Comparison of ENCODE assay signal across 8 mouse cellular contexts in the genomic region with DNA sequence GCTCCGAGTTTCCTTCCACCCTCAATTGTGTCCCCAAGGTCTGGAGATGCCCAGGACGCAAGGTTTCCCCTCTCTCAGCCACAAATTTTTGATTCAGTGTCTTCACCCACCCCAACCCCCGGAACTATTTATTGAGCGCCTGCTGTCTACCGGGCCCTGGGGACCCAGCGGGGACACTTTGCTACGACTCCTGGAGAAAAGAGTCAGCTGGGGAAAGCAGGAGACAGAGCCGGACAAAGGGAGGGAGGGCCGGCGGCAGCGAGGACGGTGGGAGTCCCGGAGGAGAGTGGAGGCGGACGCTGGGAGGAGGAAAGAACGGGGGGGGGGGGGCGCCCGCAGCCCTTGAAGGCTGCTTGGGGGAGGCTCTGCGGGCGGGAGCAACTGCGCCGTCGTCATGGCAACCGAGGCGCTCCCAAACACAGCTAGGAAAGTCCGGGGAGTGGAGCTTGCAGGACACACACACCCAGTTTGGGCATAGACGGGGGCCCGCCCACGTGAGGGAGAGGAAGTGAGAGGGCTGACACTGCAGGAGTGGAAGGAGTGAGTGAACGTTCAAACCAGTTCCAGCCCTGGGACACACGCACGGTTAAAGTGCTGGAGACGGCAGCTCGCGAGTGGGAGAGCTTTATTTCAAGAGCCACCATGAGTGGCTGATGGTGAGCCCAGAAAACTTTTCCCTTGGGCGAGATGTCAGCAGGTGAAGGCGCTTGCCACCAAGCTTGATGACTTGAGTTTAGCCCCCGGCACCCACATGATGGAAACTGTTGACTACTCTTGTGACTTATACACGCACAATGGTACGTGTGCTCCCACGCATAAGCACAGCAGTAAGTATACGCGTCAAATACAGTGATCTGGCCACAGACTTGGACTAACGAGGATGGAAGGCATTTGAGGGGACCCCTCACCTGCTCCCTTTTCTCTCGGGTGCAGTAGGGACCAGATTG. TPM values are rescaled to one million over a fixed set of nuclear protein-coding genes. Genes with fewer than 3 reads are reported as not detected.
DNase-seq lines count a peak whose midpoint lies in the region; ATAC-seq and TF ChIP-seq lines count a peak whose summit lies in the region.

No protein-coding gene starts in this region.

- DNase-seq in layer of hippocampus, adult 11-12 months (ENCODE audit: low spot score), result peak; percentile 92
- DNase-seq in layer of hippocampus, adult 9-10 months (ENCODE audit: low spot score), result no peak
- DNase-seq in heart, adult 18-20 months, result peak; percentile 92 to 97
- peak; percentile 92 for DNase-seq in kidney, adult 11 months
- peak; percentile 93 for DNase-seq in limb, embryonic 14.5 days (ENCODE audit: low spot score)
- peak; percentile 86 to 90 for DNase-seq in spleen, adult 2 months (ENCODE audit: low read depth in 1 of 2, low spot score in 2 of 2)

- peaks cover 40% of the 10 kb centered on the region for H3K4me1 ChIP-seq in embryonic facial prominence, embryonic 12.5 days
- peaks cover 33% of the 10 kb centered on the region for H3K4me1 ChIP-seq in limb, embryonic 14.5 days (ENCODE audit: control insufficient read depth, insufficient read depth, low read length)
- peaks cover 59% of the 10 kb centered on the region for H3K4me1 ChIP-seq in midbrain, embryonic 15.5 days
- peaks cover 18% of the 10 kb centered on the region for H3K4me1 ChIP-seq in spleen, adult 2 months (ENCODE audit: control insufficient read depth, insufficient read depth, insufficient read length)

- H3K27ac ChIP-seq in embryonic facial prominence, embryonic 12.5 days, result peak overlapping the region; percentile 98
- peak overlapping the region; percentile 99 for H3K27ac ChIP-seq in limb, embryonic 14.5 days (replicated peaks; ENCODE audit: low read depth, low read length)
- H3K27ac ChIP-seq in midbrain, embryonic 15.5 days, result peak overlapping the region; percentile 79
- peak overlapping the region; percentile 90 for H3K27ac ChIP-seq in spleen, adult 2 months (ENCODE audit: insufficient read depth, low read length)

- H3K9ac ChIP-seq in embryonic facial prominence, embryonic 12.5 days, result peak overlapping the region; percentile 53
- H3K9ac ChIP-seq in limb, embryonic 14.5 days (ENCODE audit: low read depth, low read length, severe bottlenecking), result peak overlapping the region; percentile 74
- H3K9ac ChIP-seq in midbrain, embryonic 15.5 days, result 0 out of 2 replicates have a peak overlapping the region, but pooled peaks have one; percentile 25

- H3K9me3 ChIP-seq in embryonic facial prominence, embryonic 12.5 days, result no peaks in the 10 kb centered on the region
- H3K9me3 ChIP-seq in limb, embryonic 14.5 days (ENCODE audit: control insufficient read depth, low read length), result no peaks in the 10 kb centered on the region
- no peaks in the 10 kb centered on the region for H3K9me3 ChIP-seq in midbrain, embryonic 15.5 days

- no peak for TF ChIP-seq CTCF in spleen, adult 2 months (IDR thresholded peaks at IDR 0.05; ENCODE audit: extremely low read depth, insufficient read depth, insufficient read length, insufficient replicate concordance)

- peak overlapping the region; percentile 87 for H3K4me2 ChIP-seq in embryonic facial prominence, embryonic 12.5 days (replicated peaks)
- peak overlapping the region; percentile 99 for H3K4me2 ChIP-seq in limb, embryonic 14.5 days (replicated peaks; ENCODE audit: low read depth, low read length, severe bottlenecking)
- peak overlapping the region; percentile 86 for H3K4me2 ChIP-seq in midbrain, embryonic 15.5 days

- WGBS in embryonic facial prominence, embryonic 12.5 days, result 1% methylated on average over 43 of the region's 45 CpGs
- WGBS in limb, embryonic 14.5 days, result under 1% methylated on average over 43 of the region's 45 CpGs
- 1% methylated on average over 40 of the region's 45 CpGs for WGBS in midbrain, embryonic 15.5 days
- under 1% methylated on average over 43 of the region's 45 CpGs for WGBS in spleen, adult 2 months

- H3K27me3 ChIP-seq in embryonic facial prominence, embryonic 12.5 days, result no peaks in the 10 kb centered on the region
- no peaks in the 10 kb centered on the region for H3K27me3 ChIP-seq in limb, embryonic 14.5 days (ENCODE audit: control insufficient read depth, insufficient read depth, low read length)
- H3K27me3 ChIP-seq in midbrain, embryonic 15.5 days (replicated peaks), result no peaks in the 10 kb centered on the region
- no peaks in the 10 kb centered on the region for H3K27me3 ChIP-seq in spleen, adult 2 months (ENCODE audit: control insufficient read depth, insufficient read depth, low read length)

- H3K36me3 ChIP-seq in embryonic facial prominence, embryonic 12.5 days, result no peaks in the 10 kb centered on the region
- H3K36me3 ChIP-seq in limb, embryonic 14.5 days (ENCODE audit: control insufficient read depth, insufficient read depth, low read length), result no peaks in the 10 kb centered on the region
- H3K36me3 ChIP-seq in midbrain, embryonic 15.5 days (replicated peaks), result no peaks in the 10 kb centered on the region
- H3K36me3 ChIP-seq in spleen, adult 2 months (ENCODE audit: control insufficient read depth, insufficient read depth, low read length), result no peaks in the 10 kb centered on the region

- TF ChIP-seq POLR2A in limb, embryonic 14.5 days (IDR thresholded peaks at IDR 0.05; ENCODE audit: borderline replicate concordance, extremely low read depth, insufficient read depth, insufficient read length), result no peak
- TF ChIP-seq POLR2A in spleen, adult 2 months (IDR thresholded peaks at IDR 0.05; ENCODE audit: low read depth, low read length), result no peak

- H3K4me3 ChIP-seq in embryonic facial prominence, embryonic 12.5 days, result peak overlapping the region; percentile 44
- H3K4me3 ChIP-seq in limb, embryonic 14.5 days (replicated peaks; ENCODE audit: low read length), result peak overlapping the region; percentile 82
- H3K4me3 ChIP-seq in midbrain, embryonic 15.5 days, result peak overlapping the region; percentile 76
- peak overlapping the region; percentile 58 for H3K4me3 ChIP-seq in spleen, adult 2 months (ENCODE audit: extremely low read depth, insufficient read depth, insufficient read length)

- ATAC-seq in embryonic facial prominence, embryonic 12.5 days (ENCODE audit: insufficient number of reproducible peaks, insufficient read depth, low FRiP score, low TSS enrichment), result peak; percentile 49
- ATAC-seq in limb, embryonic 14.5 days (ENCODE audit: low FRiP score, low read depth), result peak; percentile 62
- ATAC-seq in midbrain, embryonic 15.5 days (replicated peaks), result peak; percentile 16

RNA-seq across cellular contexts. Expression of a gene that starts 1.4 kb away (rescaled TPM):
- polyA plus RNA-seq in embryonic facial prominence, embryonic 12.5 days (2016; fragmentation: Nextera tagmentation; extraction: Ambion mirVana), result 134 and 142 TPM in 2 replicates
- 10 to 100 TPM; 29.9 to 35.7 TPM for total RNA-seq in heart, adult 18-20 months (2021)
- 163 and 236 TPM in 2 replicates for polyA plus RNA-seq in limb, embryonic 14.5 days (2012; rRNA removed)
- polyA plus RNA-seq in limb, embryonic 14.5 days (2014; fragmentation: Nextera tagmentation; extraction: Ambion mirVana), result 151 and 171 TPM in 2 replicates
- polyA plus RNA-seq in midbrain, embryonic 15.5 days (2015; fragmentation: Nextera tagmentation; extraction: Ambion mirVana), result 175 and 189 TPM in 2 replicates
- polyA plus RNA-seq in spleen, adult 2 months (2012; rRNA removed), result 168 and 256 TPM in 2 replicates

RNA-seq across cellular contexts. Expression of a gene that starts 5.8 kb away (rescaled TPM):
- 1.1 and 1.2 TPM in 2 replicates for polyA plus RNA-seq in embryonic facial prominence, embryonic 12.5 days (2016; fragmentation: Nextera tagmentation; extraction: Ambion mirVana)
- total RNA-seq in heart, adult 18-20 months (2021), result 1 to 10 TPM; 1.6 to 2.5 TPM
- polyA plus RNA-seq in limb, embryonic 14.5 days (2012; rRNA removed), result 3.5 and 4.5 TPM in 2 replicates
- polyA plus RNA-seq in limb, embryonic 14.5 days (2014; fragmentation: Nextera tagmentation; extraction: Ambion mirVana), result 2.5 and 3.2 TPM in 2 replicates
- polyA plus RNA-seq in midbrain, embryonic 15.5 days (2015; fragmentation: Nextera tagmentation; extraction: Ambion mirVana), result 1.2 and 1.6 TPM in 2 replicates
- 41.6 and 53.1 TPM in 2 replicates for polyA plus RNA-seq in spleen, adult 2 months (2012; rRNA removed)

RNA-seq across cellular contexts. Expression of a gene that starts 15.9 kb away (rescaled TPM):
- polyA plus RNA-seq in embryonic facial prominence, embryonic 12.5 days (2016; fragmentation: Nextera tagmentation; extraction: Ambion mirVana), result 185 and 195 TPM in 2 replicates
- 10 to 100 TPM; 15.4 to 28.2 TPM for total RNA-seq in heart, adult 18-20 months (2021)
- polyA plus RNA-seq in limb, embryonic 14.5 days (2012; rRNA removed), result 213 and 279 TPM in 2 replicates
- 94.4 and 103 TPM in 2 replicates for polyA plus RNA-seq in limb, embryonic 14.5 days (2014; fragmentation: Nextera tagmentation; extraction: Ambion mirVana)
- polyA plus RNA-seq in midbrain, embryonic 15.5 days (2015; fragmentation: Nextera tagmentation; extraction: Ambion mirVana), result 175 and 176 TPM in 2 replicates
- polyA plus RNA-seq in spleen, adult 2 months (2012; rRNA removed), result 136 and 189 TPM in 2 replicates

RNA-seq across cellular contexts. Expression of a gene that starts 22.1 kb away (rescaled TPM):
- not detected in 2 replicates for polyA plus RNA-seq in embryonic facial prominence, embryonic 12.5 days (2016; fragmentation: Nextera tagmentation; extraction: Ambion mirVana)
- 1 to 10 TPM; 1.4 to 2.0 TPM for total RNA-seq in heart, adult 18-20 months (2021)
- polyA plus RNA-seq in limb, embryonic 14.5 days (2012; rRNA removed), result 0.15 and 0.47 TPM in 2 replicates
- polyA plus RNA-seq in limb, embryonic 14.5 days (2014; fragmentation: Nextera tagmentation; extraction: Ambion mirVana), result 0.18 TPM in 1 of 2 replicates, not detected in the other
- polyA plus RNA-seq in midbrain, embryonic 15.5 days (2015; fragmentation: Nextera tagmentation; extraction: Ambion mirVana), result 0.13 and 0.19 TPM in 2 replicates
- 5.2 and 6.0 TPM in 2 replicates for polyA plus RNA-seq in spleen, adult 2 months (2012; rRNA removed)

RNA-seq across cellular contexts. Expression of a gene that starts 50.1 kb away (rescaled TPM):
- polyA plus RNA-seq in embryonic facial prominence, embryonic 12.5 days (2016; fragmentation: Nextera tagmentation; extraction: Ambion mirVana), result 59.5 and 70.4 TPM in 2 replicates
- total RNA-seq in heart, adult 18-20 months (2021), result 10 to 100 TPM; 40.5 to 41.1 TPM
- polyA plus RNA-seq in limb, embryonic 14.5 days (2012; rRNA removed), result 47.6 and 59.8 TPM in 2 replicates
- polyA plus RNA-seq in limb, embryonic 14.5 days (2014; fragmentation: Nextera tagmentation; extraction: Ambion mirVana), result 64.1 and 68.7 TPM in 2 replicates
- 70.1 and 74.5 TPM in 2 replicates for polyA plus RNA-seq in midbrain, embryonic 15.5 days (2015; fragmentation: Nextera tagmentation; extraction: Ambion mirVana)
- polyA plus RNA-seq in spleen, adult 2 months (2012; rRNA removed), result 18.2 and 22.2 TPM in 2 replicates
